Mouse (Mus musculus) kidney, embryonic 16.5 days (tissue): ENCODE results near the gene Kcne2. TPM values are rescaled to one million over a fixed set of nuclear protein-coding genes. Genes with fewer than 3 reads are reported as not detected.

Source experiments
- ATAC-seq: fragments of 200-750 bp; cut with Nextera tagmentation; 2 replicates; pipeline ENCODE4 v1.8.0; 2017; ENCODE audit warnings: moderate TSS enrichment; ENCODE audit not compliant: low FRiP score, low TSS enrichment
- H3K27ac ChIP-seq: fragments of 300-500 bp; sonication (generic); 2 replicates; pipeline ENCODE4 v1.5.1; 2014; ENCODE audit warnings: low read length
- H3K27me3 ChIP-seq: fragments of 300-500 bp; sonication (generic); 2 replicates; pipeline ENCODE4 v1.6.1; 2014; ENCODE audit warnings: low read length, control low read depth, mixed read lengths; ENCODE audit not compliant: insufficient read depth
- H3K36me3 ChIP-seq: fragments of 300-500 bp; sonication (generic); 2 replicates; pipeline ENCODE4 v1.6.1; 2014; ENCODE audit warnings: low read length, control low read depth, mixed read lengths; ENCODE audit not compliant: insufficient read depth
- H3K4me1 ChIP-seq: fragments of 300-500 bp; sonication (generic); 2 replicates; pipeline ENCODE4 v1.6.1; 2014; ENCODE audit warnings: low read length, control low read depth, mixed read lengths; ENCODE audit not compliant: insufficient read depth
- H3K4me2 ChIP-seq: fragments of 300-500 bp; sonication (generic); replicated peaks from 2 replicates; pipeline ENCODE4 v1.6.1; 2014; ENCODE audit warnings: low read depth, low read length
- H3K4me3 ChIP-seq: fragments of 300-500 bp; sonication (generic); 2 replicates; pipeline ENCODE4 v1.5.1; 2014; ENCODE audit warnings: mild to moderate bottlenecking, low read length
- H3K9ac ChIP-seq: fragments of 300-500 bp; sonication (generic); replicated peaks from 2 replicates; pipeline ENCODE4 v1.6.1; 2014; ENCODE audit warnings: low read length
- H3K9me3 ChIP-seq: fragments of 300-500 bp; sonication (generic); 2 replicates; pipeline ENCODE4 v1.6.1; 2016; ENCODE audit warnings: low read length, control low read depth
- WGBS: fragments of 180-500 bp; shearing (Covaris S2); extraction: QIAGEN DNeasy Blood & Tissue Kit; methylation state at CpG from one replicate; pipeline ENCODE4 v1.1.7; 2014; 5-methylcytosine and 5-hydroxymethylcytosine counted together
- polyA plus RNA-seq: library from polyadenylated mRNA; unstranded; fragments of >200 nt; fragmentation: Nextera tagmentation; extraction: Ambion mirVana; gene quantifications from 2 replicates; pipeline ENCODE4 v1.2.1, GENCODE M21; 2015

Kcne2 gene
- polyA plus RNA-seq, 1 experiment from 2014 or later = 0.21 TPM

DNA sequence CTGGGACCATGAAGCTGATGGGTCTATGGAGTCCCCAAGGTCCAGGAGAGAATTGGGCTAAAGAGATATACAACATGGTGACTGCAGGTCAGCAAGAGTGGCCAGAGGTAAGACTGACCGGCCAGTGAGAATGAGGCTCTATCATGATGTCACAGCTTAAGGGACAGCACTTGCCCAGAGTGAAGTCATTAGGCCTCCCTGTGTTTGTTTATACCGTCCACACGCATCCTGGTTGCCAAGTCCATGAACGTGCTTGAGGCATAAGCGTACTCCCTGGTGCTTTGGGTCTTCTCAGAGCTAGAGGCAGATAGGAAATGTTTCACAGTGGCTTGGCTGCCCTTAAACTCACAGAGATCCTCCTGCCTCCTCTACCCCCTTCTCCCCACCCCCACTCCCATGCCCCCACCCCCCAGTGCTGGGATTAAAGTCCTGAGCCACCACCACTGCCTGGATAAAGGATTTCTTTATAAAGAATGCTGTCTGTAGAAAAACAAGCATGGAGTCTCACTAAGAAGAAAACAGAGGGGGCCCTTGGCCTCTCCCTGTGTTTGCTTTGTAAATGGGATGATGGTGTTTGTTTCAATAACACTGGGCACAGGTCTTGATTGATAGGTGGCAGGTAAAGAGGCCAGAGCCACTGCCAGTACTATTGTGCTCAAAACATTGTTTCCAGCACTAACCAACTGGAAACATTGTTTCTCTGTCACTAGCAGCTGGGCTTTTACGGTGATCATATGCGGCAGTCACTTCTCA, 32.3 kb downstream of the Kcne2 start:
- Histone ChIP-seq H3K4me2 (no peak overlapping the region), H3K4me3 (no peak overlapping the region), H3K27me3 (no peaks in the 10 kb centered on the region), H3K9me3 (no peaks in the 10 kb centered on the region), H3K4me1 (no peaks in the 10 kb centered on the region), H3K36me3 (no peaks in the 10 kb centered on the region), H3K27ac (no peak overlapping the region), H3K9ac (no peak overlapping the region)
- 62% methylated on average over 7 of the region's 7 CpGs for WGBS
- no peak for ATAC-seq

DNA sequence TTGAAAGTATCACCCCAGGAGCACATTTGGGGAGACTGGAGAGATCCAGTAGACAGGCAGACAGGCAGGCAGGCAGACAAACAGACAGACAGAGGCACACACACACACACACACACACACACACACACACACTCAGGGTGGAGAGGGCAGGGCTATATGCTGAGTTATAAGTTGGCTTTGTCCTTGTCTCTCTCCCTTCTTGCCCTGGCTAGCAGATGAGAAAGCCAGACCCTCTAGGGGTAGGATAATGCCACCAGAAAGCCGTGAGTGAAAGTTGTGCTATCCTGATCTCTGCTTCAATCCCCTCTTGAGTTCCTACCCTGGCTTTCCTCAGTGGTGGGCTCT, 32.8 kb downstream of the Kcne2 start:
- Histone ChIP-seq H3K27ac (no peak overlapping the region), H3K4me3 (no peak overlapping the region), H3K4me2 (no peak overlapping the region), H3K9ac (no peak overlapping the region), H3K27me3 (no peaks in the 10 kb centered on the region), H3K36me3 (no peaks in the 10 kb centered on the region), H3K9me3 (no peaks in the 10 kb centered on the region), H3K4me1 (no peaks in the 10 kb centered on the region)
- 62% methylated on average over 1 of the region's 1 CpGs for WGBS
- ATAC-seq = no peak

DNA sequence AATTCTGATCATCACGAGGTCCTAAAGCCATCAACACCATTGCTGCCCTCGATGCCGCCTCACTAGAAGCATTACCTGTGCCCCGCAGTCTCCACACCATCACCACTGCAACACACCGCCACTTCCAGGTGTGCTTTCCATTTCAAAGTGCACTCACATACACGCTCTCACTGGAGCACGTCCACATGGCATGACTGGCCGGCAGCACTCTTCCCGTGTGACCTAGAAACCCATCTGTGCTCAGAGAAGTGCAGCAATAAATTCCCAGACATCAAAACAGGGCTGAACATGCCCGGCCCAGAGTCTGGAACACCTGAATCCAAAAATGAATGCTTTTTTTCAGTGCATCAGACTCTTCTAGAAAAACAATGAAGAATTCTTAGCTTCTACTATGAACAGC, 35.7 kb downstream of the Kcne2 start:
- H3K4me1 ChIP-seq = peaks cover 4% of the 10 kb centered on the region; the same call in 1 of the 2 replicates
- no peaks in the 10 kb centered on the region for H3K27me3 ChIP-seq
- 75% methylated on average over 10 of the region's 10 CpGs for WGBS
- no peak overlapping the region for H3K9ac ChIP-seq
- H3K9me3 ChIP-seq = no peaks in the 10 kb centered on the region
- ATAC-seq = no peak
- H3K4me2 ChIP-seq = no peak overlapping the region
- no peak overlapping the region for H3K4me3 ChIP-seq
- H3K27ac ChIP-seq = no peak overlapping the region
- H3K36me3 ChIP-seq = no peaks in the 10 kb centered on the region

DNA sequence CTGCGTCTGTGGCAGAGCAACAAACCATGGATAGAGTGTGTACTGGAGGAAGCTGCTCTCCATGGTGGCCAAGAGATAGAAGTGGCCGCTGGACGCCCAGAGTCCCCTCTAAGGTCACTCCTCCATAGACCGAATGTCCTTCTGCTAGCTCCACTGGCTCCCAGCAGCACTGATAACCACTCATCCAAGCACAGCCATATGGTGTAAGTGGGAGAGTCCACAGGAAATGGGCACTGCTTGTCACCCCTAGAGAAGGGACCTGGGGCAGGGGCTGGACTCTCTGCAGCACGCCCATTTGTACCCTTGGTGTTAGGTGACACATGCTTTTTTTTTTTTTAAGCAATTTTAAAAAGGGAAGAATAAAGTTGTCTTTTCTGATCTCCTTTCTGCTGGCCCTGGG, 38.8 kb downstream of the Kcne2 start:
- ATAC-seq = peak; percentile 71

DNA sequence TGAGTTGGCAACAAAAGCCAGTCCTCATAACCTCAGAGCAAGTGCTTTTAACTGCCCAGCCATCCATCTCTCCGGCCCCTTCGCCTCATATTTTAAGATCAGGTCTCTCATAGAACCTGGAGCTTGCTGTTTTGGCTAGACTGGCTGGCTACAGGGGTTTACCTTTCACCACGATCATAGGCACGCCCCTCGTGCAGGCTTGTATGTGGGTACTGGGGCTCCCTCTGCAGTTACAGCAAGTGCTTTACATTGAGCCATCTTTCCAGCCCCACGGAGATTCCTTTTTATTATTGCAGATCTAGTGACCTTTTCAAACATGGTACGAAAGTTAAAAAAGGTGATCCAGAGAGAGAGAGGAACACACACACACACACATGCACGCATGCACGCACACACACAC, 42.4 kb downstream of the Kcne2 start:
- WGBS = 55% methylated on average over 9 of the region's 9 CpGs
- H3K27ac ChIP-seq = no peak overlapping the region
- H3K9me3 ChIP-seq = no peaks in the 10 kb centered on the region
- no peak overlapping the region for H3K9ac ChIP-seq
- H3K27me3 ChIP-seq = no peaks in the 10 kb centered on the region
- H3K4me2 ChIP-seq = no peak overlapping the region
- H3K4me1 ChIP-seq = peaks cover 4% of the 10 kb centered on the region
- no peak for ATAC-seq
- no peaks in the 10 kb centered on the region for H3K36me3 ChIP-seq
- H3K4me3 ChIP-seq = no peak overlapping the region

More for the DNA sequence above, 38.8 kb downstream of the Kcne2 start:
- H3K9me3 ChIP-seq = no peaks in the 10 kb centered on the region
- 44% methylated on average over 5 of the region's 5 CpGs for WGBS
- H3K27me3 ChIP-seq = no peaks in the 10 kb centered on the region
- H3K4me2 ChIP-seq = no peak overlapping the region
- no peak overlapping the region for H3K4me3 ChIP-seq
- H3K4me1 ChIP-seq = peaks cover 4% of the 10 kb centered on the region; the same call in 1 of the 2 replicates
- no peaks in the 10 kb centered on the region for H3K36me3 ChIP-seq
- no peak overlapping the region for H3K27ac ChIP-seq
- H3K9ac ChIP-seq = no peak overlapping the region

DNA sequence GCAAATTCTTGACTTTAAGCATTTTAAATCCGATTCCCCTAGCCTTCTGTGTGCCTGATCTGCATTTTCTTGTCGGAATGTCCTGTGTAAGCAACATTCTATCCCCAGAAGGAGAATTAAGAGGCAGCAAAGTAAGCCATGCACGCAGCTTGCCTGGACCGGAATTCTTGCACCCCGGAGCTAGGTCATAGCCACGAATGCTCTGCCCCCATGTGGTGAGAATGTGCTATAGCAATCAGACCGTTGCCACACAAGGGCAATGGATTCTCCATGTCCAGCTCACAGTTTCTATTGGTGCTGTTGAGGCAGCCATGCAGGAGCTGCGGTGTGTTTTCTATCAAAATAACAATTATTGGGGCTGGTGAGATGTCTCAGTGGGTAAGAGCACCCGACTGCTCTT, 44.1 kb downstream of the Kcne2 start:
- Histone ChIP-seq H3K9ac (no peak overlapping the region), H3K27me3 (no peaks in the 10 kb centered on the region), H3K27ac (no peak overlapping the region), H3K9me3 (no peaks in the 10 kb centered on the region), H3K36me3 (no peaks in the 10 kb centered on the region), H3K4me3 (no peak overlapping the region), H3K4me1 (peaks cover 18% of the 10 kb centered on the region), H3K4me2 (peak overlapping the region; percentile 25)
- 6% methylated on average over 9 of the region's 9 CpGs for WGBS
- peak; percentile 33; the same call in 1 of the 2 replicates for ATAC-seq

DNA sequence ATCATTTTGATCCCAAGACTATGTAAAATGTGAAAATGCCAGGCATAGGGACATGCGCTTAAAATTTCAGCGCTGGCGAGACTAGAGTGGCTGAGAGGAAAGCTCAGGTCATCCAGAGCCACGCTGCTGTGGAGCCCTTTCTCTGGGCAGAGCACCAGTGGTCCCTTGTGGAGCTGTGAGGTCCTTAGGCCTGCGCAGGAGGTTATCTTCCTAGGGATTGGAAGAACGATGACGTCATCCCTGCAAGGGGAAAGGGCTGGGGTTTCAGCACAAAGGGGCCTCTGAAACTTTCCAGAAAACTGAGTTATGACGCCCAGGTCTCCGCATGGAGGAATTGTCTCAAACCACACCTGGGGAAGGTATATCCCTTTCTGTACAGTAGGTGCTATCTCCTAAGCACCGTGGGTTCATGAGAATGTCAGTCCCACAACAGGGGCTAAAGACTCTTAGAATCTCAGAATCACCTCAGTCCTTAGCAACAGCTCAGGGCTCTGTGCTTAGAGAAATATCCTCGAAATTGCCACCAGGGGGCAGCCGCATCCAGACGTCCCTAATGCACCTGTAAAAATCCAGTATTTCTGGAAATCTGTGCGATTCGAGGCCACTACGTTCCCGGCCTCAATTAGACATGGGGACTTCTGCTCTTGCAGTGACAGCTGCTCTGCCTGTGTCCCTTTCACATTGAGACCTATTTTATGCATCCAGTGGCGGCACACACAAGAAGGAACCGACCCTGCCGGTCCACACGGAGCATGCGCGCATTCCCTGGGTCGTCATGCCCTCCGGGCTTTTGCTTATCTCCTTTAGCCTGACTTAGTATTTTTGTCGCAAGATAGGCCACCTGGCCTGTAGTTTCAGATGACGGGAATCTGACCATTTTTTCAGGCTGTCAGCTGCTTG, 48.7 kb downstream of the Kcne2 start:
- H3K9ac ChIP-seq = 0 out of 2 replicates have a peak overlapping the region, but pooled peaks have one; percentile 18
- peak overlapping the region; percentile 54 for H3K4me2 ChIP-seq
- H3K36me3 ChIP-seq = no peaks in the 10 kb centered on the region
- H3K27me3 ChIP-seq = no peaks in the 10 kb centered on the region
- 27% methylated on average over 27 of the region's 27 CpGs for WGBS
- no peaks in the 10 kb centered on the region for H3K9me3 ChIP-seq
- peak overlapping the region; percentile 28 for H3K4me3 ChIP-seq
- H3K27ac ChIP-seq = no peak overlapping the region
- peak; percentile 40; the same call in 1 of the 2 replicates for ATAC-seq
- peaks cover 21% of the 10 kb centered on the region for H3K4me1 ChIP-seq

DNA sequence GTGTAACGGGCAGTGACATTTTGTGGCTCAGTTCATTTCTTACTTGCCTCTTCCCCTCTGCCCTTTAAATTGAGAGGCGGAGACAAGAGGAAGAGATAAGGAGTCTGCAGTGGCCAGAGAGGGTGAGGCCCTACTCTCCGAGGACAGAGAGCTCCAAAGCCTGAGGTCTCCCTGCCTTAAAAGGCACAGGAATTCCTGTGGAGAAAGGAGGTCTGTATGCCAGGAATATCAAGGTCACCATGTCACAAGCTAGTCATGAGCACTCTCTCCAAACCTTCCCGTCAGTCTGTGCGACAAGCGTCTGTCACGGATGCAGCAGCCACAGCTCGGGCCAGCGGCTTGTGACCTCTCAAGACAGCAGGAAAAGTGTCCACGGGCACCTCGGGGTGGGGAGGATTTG, 53.0 kb downstream of the Kcne2 start:
- Histone ChIP-seq H3K4me2 (no peak overlapping the region), H3K4me3 (no peak overlapping the region), H3K36me3 (no peaks in the 10 kb centered on the region), H3K27ac (no peak overlapping the region), H3K9ac (no peak overlapping the region), H3K9me3 (no peaks in the 10 kb centered on the region), H3K4me1 (peaks cover 18% of the 10 kb centered on the region), H3K27me3 (no peaks in the 10 kb centered on the region)
- 58% methylated on average over 11 of the region's 11 CpGs for WGBS
- ATAC-seq = no peak

DNA sequence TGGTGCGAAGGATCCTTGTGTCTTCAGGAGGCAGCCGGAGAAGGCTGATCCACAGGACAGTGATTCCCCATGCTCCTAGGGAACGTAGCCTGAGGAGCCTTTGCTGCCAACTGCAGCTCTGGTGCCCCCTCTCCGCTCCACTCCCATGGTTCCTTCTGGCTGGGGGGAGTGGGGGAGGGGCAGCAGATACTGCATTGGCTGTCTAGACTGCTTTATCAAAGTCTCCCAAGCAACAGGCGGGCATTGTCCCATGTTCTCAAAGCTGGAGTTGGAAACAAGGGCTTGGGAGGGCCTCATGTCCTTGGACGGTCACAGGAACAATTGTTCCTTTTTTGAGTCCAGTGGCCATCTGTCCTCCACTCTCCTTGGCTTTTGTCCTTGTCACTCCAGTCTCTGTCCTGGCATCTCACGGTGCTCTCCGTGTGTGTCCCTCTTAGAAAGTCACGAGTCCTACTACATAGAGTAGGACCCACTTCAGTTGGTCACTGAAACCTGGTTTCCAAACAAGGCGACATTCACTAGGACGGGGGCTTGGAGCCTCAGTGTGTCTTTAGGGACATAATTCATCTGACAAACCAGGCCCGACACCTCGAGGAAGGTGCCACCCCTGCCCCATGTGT, 54.2 kb downstream of the Kcne2 start:
- no peaks in the 10 kb centered on the region for H3K9me3 ChIP-seq
- H3K4me1 ChIP-seq = peaks cover 8% of the 10 kb centered on the region
- no peak overlapping the region for H3K4me2 ChIP-seq
- H3K27ac ChIP-seq = no peak overlapping the region
- H3K4me3 ChIP-seq = no peak overlapping the region
- ATAC-seq = no peak
- no peak overlapping the region for H3K9ac ChIP-seq
- no peaks in the 10 kb centered on the region for H3K36me3 ChIP-seq
- H3K27me3 ChIP-seq = no peaks in the 10 kb centered on the region
- 78% methylated on average over 13 of the region's 13 CpGs for WGBS
